Mouse (Mus musculus) retina, postnatal 7 days (tissue): ENCODE measurements around the gene Klhl36.

ENCODE experiments used
- DNase-seq: peaks from one replicate; pipeline ENCODE4 v3.0.0-alpha.2; 2012; ENCODE audit warnings: low read depth, low spot score

Gene Klhl36

DNA sequence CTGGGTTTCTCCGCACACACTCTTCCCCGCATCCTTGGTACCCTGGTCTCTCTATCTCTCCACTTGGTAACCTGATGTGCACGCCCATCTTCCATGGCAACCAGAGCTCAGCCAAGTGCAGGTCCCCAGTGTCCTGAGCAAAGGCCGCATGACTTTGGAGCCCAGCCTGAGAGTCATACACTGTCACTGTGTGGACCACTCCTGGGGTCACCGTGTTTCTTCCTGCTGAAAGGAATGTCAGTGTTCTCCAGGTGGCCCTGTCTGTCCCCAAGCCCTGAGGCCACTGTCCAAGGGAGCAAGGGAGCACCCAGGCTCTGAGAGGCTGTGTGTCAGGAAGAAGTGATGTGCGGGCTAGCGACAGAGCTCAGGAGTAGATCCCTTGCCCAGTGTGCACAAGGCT, 21.2 kb downstream of the Klhl36 start:
- no peak for DNase-seq

DNA sequence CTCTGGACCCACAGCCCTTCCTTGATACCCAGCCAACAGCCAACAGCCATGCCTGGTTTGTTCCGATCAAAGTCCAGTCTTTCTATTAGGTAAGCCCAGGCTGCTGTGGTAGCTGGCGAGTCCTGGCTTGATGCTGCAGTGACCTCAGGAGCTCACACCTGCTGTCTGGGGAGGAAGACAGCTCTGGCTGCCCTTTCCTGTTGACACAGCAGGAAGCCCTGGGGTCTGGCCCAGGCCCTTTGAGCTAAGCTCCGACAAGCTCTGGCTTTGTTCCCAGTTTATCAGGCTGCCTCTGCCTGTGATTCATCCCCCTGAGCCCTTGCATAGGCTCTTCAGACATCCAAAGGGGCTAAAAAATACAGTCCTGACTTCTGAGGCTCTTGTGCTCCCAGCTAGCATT, 23.5 kb downstream of the Klhl36 start:
- DNase-seq, result no peak

- DNase-seq, result peak; percentile 38
These were observed 25.1 kb downstream of the Klhl36 start for GRCm38 (mm10) chr8:119887130-119887529.

- DNase-seq, result no peak
These were observed 25.9 kb downstream of the Klhl36 start for GRCm38 (mm10) chr8:119888012-119888411.

GRCm38 (mm10) chr8:119897069-119897468, 35.0 kb downstream of the Klhl36 start:
- DNase-seq, result no peak

- DNase-seq, result no peak
These were observed 35.9 kb downstream of the Klhl36 start for GRCm38 (mm10) chr8:119897933-119898332.

DNA sequence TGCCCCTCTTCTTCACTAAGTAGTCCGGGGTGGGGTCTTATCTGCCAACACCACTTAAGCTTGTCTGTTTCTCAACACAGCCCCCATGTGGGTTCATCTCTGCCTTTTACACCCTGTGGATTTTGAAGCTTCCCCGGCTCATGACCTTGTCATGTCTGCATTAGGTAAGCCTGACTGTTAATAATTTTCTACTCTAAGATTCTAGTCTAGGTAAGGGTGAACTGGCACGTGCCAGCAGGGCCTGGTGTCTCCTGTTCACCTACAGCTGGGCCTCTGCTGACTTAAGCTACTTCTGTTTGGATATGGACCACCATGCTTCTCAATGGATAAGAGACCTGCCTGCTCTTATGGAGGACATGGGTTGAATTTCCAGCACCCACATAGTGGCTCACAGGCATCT, 39.3 kb downstream of the Klhl36 start:
- no peak for DNase-seq

- no peak for DNase-seq
These were observed 39.9 kb downstream of the Klhl36 start for GRCm38 (mm10) chr8:119901952-119902351.

DNA sequence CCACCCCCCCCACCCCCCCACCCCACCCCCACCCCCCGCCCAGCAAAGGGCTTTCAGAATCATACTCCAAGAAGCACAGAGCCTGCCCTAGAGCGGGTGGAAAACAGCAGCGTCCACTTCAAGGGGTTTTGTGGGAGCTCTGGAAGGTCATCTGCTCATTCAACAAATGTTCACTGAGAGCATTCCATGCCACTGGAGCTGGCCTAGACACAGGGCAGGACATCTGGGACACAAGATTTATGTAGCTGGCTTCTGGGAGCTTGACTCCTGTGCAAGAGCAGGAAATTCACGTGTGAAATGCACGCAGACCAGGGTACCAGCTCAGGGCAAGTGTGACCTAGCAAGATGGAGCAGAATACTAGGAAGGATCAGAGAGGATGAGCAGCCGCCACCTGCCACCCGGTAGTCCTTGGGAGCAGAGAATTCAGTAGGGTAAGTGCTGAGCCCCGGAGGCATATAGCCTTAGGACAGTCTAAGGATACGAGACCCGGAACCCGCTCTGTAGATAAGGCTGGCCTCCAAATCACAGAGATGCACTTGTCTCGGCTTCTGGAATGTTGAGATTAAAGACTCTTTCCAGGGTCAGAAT, 42.4 kb downstream of the Klhl36 start:
- DNase-seq, result no peak

- DNase-seq, result no peak
These were observed 48.0 kb downstream of the Klhl36 start, which contains the start of gene Usp10 for GRCm38 (mm10) chr8:119909944-119910546. TSS of gene Usp10 (plus strand) at chr8:119910360.

DNA sequence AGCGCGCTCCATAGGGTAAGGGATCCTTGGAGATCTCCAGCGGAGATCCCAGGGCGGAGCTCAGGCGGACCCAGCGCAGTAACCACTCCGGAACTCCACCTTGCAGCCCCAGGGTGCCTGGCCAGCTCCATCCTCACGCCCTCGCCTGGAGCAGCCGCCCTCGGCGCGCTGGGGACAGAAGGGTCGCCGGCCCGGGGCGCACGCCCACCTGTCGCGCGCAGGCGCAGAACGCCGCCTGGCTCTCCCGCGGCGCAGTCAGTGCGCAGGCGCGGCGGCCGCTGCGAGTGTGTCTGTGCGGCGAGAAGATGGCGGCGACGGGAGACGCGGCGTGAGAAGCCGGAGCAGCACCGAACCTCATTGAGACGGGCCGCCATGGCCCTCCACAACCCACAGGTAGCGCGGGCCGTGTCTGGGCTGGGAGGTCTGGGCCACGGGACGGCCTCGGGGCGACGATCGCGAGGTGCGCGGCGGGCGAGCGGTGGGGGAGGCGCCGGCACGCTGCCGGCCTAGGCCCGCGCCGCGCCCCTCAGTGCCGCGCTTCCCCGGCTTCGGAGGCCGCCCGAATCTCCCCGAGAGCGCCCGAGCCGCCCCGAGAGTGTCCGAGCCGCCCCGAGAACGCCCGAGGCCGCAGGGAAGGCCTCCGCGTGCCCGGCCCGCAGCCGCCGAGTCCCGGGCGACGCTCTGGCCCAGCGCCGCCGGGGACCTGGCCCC, 48.6 kb downstream of the Klhl36 start, which contains the start of gene Gm20388:
Gm20388 (plus strand) TSS at position 295 of the 711 bp plus-strand sequence.
- peak; percentile 88 for DNase-seq

DNA sequence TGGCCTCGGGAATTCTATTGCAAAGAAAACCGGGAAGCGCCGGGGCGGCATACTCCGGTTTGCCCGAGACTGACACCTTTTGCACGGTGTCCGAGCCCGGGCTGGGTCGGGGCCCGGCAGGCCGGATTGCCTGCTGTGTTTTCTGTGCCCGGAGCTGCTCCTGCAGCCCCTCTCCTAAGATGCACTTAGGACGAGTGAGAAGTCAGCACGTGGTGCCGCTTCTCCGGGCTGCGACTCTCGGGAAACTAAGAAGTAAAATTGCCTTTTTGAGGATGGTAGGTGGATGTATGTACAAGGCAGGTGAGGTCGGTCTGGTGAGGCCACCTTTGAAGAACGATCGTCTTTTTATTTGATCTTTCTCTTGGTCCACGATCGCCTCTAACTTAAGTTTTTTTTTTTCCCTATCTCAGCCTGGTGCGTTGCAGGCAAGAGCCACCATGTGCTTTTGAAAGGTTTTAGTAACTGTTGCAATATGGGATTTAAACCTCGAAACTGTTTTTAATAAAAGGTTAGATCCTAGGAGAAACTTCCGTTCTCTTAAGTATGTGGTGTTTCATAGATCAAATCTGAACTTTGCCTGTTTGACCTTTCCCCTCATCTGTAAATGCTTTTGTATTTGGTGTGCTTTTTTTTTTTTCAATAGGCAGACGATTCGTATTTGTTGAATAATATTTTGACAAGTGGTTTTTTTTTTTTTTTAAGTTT, 49.3 kb downstream of the Klhl36 start:
- DNase-seq, result no peak

- DNase-seq, result no peak
These were observed 50.6 kb downstream of the Klhl36 start for GRCm38 (mm10) chr8:119912643-119913042.

GRCm38 (mm10) chr8:119913181-119913580, 51.1 kb downstream of the Klhl36 start:
- no peak for DNase-seq

GRCm38 (mm10) chr8:119914161-119914560, 52.1 kb downstream of the Klhl36 start:
- no peak for DNase-seq

GRCm38 (mm10) chr8:119915298-119915697, 53.2 kb downstream of the Klhl36 start:
- DNase-seq, result no peak

GRCm38 (mm10) chr8:119916237-119916892, 54.3 kb downstream of the Klhl36 start:
- DNase-seq, result no peak

DNA sequence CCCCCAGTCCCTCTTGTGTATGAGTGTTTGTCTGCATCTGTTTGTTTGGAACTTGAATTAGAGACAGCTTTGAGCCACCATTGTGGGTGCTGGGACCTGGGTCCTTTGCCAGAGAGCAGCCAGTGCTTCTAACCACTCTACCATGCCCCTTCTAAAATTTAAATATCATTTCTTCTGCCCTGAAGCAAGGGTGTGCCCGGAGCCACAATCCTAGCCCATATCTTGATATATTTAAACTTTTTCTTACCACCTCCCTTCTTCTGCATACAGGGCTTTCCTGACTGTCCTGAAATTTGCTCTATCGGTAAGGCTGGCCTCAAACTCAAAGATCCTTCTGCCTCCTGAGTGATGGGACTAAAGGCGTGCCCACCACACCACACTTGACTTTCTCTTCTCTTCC, 55.3 kb downstream of the Klhl36 start:
- no peak for DNase-seq

GRCm38 (mm10) chr8:119918155-119918567, 56.1 kb downstream of the Klhl36 start:
- no peak for DNase-seq

- DNase-seq, result no peak
These were observed 61.2 kb downstream of the Klhl36 start for GRCm38 (mm10) chr8:119923259-119923658.

DNA sequence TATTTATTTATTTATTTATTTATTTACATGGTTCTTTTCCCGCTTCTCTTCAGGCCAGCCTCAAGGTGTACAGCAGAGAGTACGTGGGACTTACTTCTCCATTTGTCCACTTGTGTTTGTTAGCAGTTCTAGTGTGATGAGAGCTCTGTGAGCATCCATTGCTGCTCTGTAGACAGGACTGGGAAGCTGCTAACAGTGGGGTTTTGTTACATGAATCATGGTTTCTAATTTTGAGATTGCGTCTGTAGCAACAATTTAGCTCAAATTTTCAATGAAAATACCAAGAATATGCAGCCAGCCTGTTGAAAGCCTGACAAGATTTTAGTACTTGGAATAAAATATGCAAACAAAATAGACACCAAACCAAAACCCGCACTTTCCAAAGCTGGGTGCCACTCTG, 63.4 kb downstream of the Klhl36 start:
- no peak for DNase-seq

- DNase-seq, result no peak
These were observed 64.4 kb downstream of the Klhl36 start for GRCm38 (mm10) chr8:119926474-119926873.
